Mouse (Mus musculus): ENCODE results near the gene Sbk2.

GRCm38 (mm10) chr7:4942673-4943072 is 21.5 kb downstream of the Sbk2 start:
- TF ChIP-seq GATA1 (IDR thresholded peaks at IDR 0.05; ENCODE audit: low read length) (no peak), TAL1 (IDR thresholded peaks at IDR 0.05; ENCODE audit: low read length) (no peak)

Data from erythroblast, embryonic 14.5 days (primary cell).